Mouse (Mus musculus) testis, postnatal 14 days (tissue): ENCODE results near the gene Asb7.

Experiments used
- DNase-seq: peaks from one replicate; pipeline ENCODE4 v3.0.0; 2021; ENCODE audit warnings: low spot score

The Asb7 gene

GRCm38 (mm10) chr7:66653596-66653995, 35.8 kb downstream of the Asb7 start:
- DNase-seq, result no peak

GRCm38 (mm10) chr7:66652216-66652615, 37.2 kb downstream of the Asb7 start:
- no peak for DNase-seq

- DNase-seq, result no peak
Observed at GRCm38 (mm10) chr7:66650883-66651282, 38.5 kb downstream of the Asb7 start.

GRCm38 (mm10) chr7:66649181-66649580, 40.2 kb downstream of the Asb7 start:
- no peak for DNase-seq

GRCm38 (mm10) chr7:66645736-66646135, 43.7 kb downstream of the Asb7 start:
- DNase-seq, result no peak

- DNase-seq, result no peak
Observed at GRCm38 (mm10) chr7:66633351-66633750, 56.0 kb downstream of the Asb7 start.

- no peak for DNase-seq
Observed at GRCm38 (mm10) chr7:66630154-66630800, 59.1 kb downstream of the Asb7 start.

GRCm38 (mm10) chr7:66629419-66629818, 60.0 kb downstream of the Asb7 start:
- DNase-seq, result no peak

GRCm38 (mm10) chr7:66623436-66623835, 66.0 kb downstream of the Asb7 start:
- no peak for DNase-seq

- DNase-seq, result no peak
Observed at GRCm38 (mm10) chr7:66601846-66602245, 87.5 kb downstream of the Asb7 start.

- peak; percentile 62 for DNase-seq
Observed at GRCm38 (mm10) chr7:66600622-66601610, 88.5 kb downstream of the Asb7 start.

GRCm38 (mm10) chr7:66600126-66600525, 89.3 kb downstream of the Asb7 start:
- DNase-seq, result no peak

GRCm38 (mm10) chr7:66597900-66598299, 91.5 kb downstream of the Asb7 start:
- no peak for DNase-seq
